Mouse (Mus musculus): ENCODE data around the gene Nags. TPM values are rescaled to one million over a fixed set of nuclear protein-coding genes. Genes with fewer than 3 reads are reported as not detected.

The Nags gene
- 0.21 and 0.50 TPM in 2 replicates for polyA plus RNA-seq (2012; rRNA removed)

GRCm38 (mm10) chr11:102145471-102146001 is at the start of gene Nags:
Gene Nags, plus strand, starts transcription at chr11:102145513.

GRCm38 (mm10) chr11:102101219-102101618 is 44.1 kb upstream of the Nags start, which contains the start of gene Ppy:
Gene Ppy, minus strand, starts transcription at chr11:102101319.

GRCm38 (mm10) chr11:102107732-102108131 is 37.6 kb upstream of the Nags start, which contains the start of gene Pyy:
Gene Pyy, minus strand, starts transcription at chr11:102107832.

GRCm38 (mm10) chr11:102156039-102156785 is 10.9 kb downstream of the Nags start, which contains the start of gene Tmem101:
Gene Tmem101, minus strand, starts transcription at chr11:102156404.

GRCm38 (mm10) chr11:102184646-102185495 is 39.6 kb downstream of the Nags start, which contains the start of gene Lsm12:
Gene Lsm12, minus strand, starts transcription at chr11:102185296.

GRCm38 (mm10) chr11:102189461-102190436 is 44.4 kb downstream of the Nags start, which contains the start of gene G6pc3:
Gene G6pc3, plus strand, starts transcription at chr11:102189620.

Other genes with a start within 250 kb of the Nags start
- gene Sost, start 178.5 kb upstream of the Nags start, polyA plus RNA-seq (2012; rRNA removed): 0.86 and 1.2 TPM in 2 replicates
- gene Cfap97d1, start 161.2 kb upstream of the Nags start, polyA plus RNA-seq (2012; rRNA removed): not detected in 2 replicates
- 8.3 and 10.5 TPM in 2 replicates for gene Dusp3, start 158.5 kb upstream of the Nags start, polyA plus RNA-seq (2012; rRNA removed)
- 27.2 and 29.5 TPM in 2 replicates for gene Mpp3, start 117.1 kb upstream of the Nags start, polyA plus RNA-seq (2012; rRNA removed)
- 0.18 and 0.27 TPM in 2 replicates for gene Cd300lg, start 104.0 kb upstream of the Nags start, polyA plus RNA-seq (2012; rRNA removed)
- 19.5 and 22.5 TPM in 2 replicates for gene Mpp2, start 57.0 kb upstream of the Nags start, polyA plus RNA-seq (2012; rRNA removed)
- gene Ppy, start 44.2 kb upstream of the Nags start, polyA plus RNA-seq (2012; rRNA removed): not detected in 2 replicates
- gene Pyy, start 37.7 kb upstream of the Nags start, polyA plus RNA-seq (2012; rRNA removed): 1.8 and 4.3 TPM in 2 replicates
- gene Tmem101, start 10.9 kb downstream of the Nags start, polyA plus RNA-seq (2012; rRNA removed): 33.5 and 34.9 TPM in 2 replicates
- 45.4 and 59.2 TPM in 2 replicates for gene Lsm12, start 39.8 kb downstream of the Nags start, polyA plus RNA-seq (2012; rRNA removed)
- gene G6pc3, start 44.1 kb downstream of the Nags start, polyA plus RNA-seq (2012; rRNA removed): 34.9 and 38.5 TPM in 2 replicates
- gene Hdac5, start 84.7 kb downstream of the Nags start, polyA plus RNA-seq (2012; rRNA removed): 62.5 and 110 TPM in 2 replicates
- 14.9 and 17.9 TPM in 2 replicates for gene BC030867, start 103.4 kb downstream of the Nags start, polyA plus RNA-seq (2012; rRNA removed)
- 0.30 and 0.55 TPM in 2 replicates for gene Asb16, start 123.2 kb downstream of the Nags start, polyA plus RNA-seq (2012; rRNA removed)
- gene Tmub2, start 139.4 kb downstream of the Nags start, polyA plus RNA-seq (2012; rRNA removed): 31.0 and 49.3 TPM in 2 replicates
- 62.8 and 72.5 TPM in 2 replicates for gene Atxn7l3, start 151.1 kb downstream of the Nags start, polyA plus RNA-seq (2012; rRNA removed)
- gene Ubtf, start 174.2 kb downstream of the Nags start, polyA plus RNA-seq (2012; rRNA removed): 89.8 and 217 TPM in 2 replicates
- 31.2 and 52.6 TPM in 2 replicates for gene Slc4a1, start 220.7 kb downstream of the Nags start, polyA plus RNA-seq (2012; rRNA removed)
- 89.0 and 259 TPM in 2 replicates for gene Rundc3a, start 247.9 kb downstream of the Nags start, polyA plus RNA-seq (2012; rRNA removed)

Data from central nervous system, embryonic 11.5 days (tissue).